Mouse (Mus musculus) hindbrain, embryonic 16.5 days (tissue): ENCODE results near the gene Slc7a6os. TPM values are rescaled to one million over a fixed set of nuclear protein-coding genes. Genes with fewer than 3 reads are reported as not detected.

Source experiments
- ATAC-seq: fragments of 200-750 bp; cut with Nextera tagmentation; 2 replicates; pipeline ENCODE4 v1.8.0; 2017; ENCODE audit warnings: moderate TSS enrichment, moderate library complexity
- H3K27ac ChIP-seq: fragments of 300-500 bp; sonication (generic); 2 replicates; pipeline ENCODE4 v1.5.1; 2014; ENCODE audit warnings: low read depth, mild to moderate bottlenecking, control low read depth, low read length, moderate library complexity
- H3K27me3 ChIP-seq: fragments of 300-500 bp; sonication (generic); replicated peaks from 2 replicates; pipeline ENCODE4 v1.6.1; 2014; ENCODE audit warnings: low read length; ENCODE audit not compliant: control insufficient read depth, insufficient read depth
- H3K36me3 ChIP-seq: fragments of 300-500 bp; sonication (generic); 2 replicates; pipeline ENCODE4 v1.6.1; 2014; ENCODE audit warnings: mild to moderate bottlenecking, low read length, moderate library complexity, mixed read lengths; ENCODE audit not compliant: control insufficient read depth, insufficient read depth
- H3K4me1 ChIP-seq: fragments of 300-500 bp; sonication (generic); 2 replicates; pipeline ENCODE4 v1.6.1; 2014; ENCODE audit warnings: low read depth, low read length; ENCODE audit not compliant: control insufficient read depth, insufficient read depth
- H3K4me2 ChIP-seq: fragments of 300-500 bp; sonication (generic); 2 replicates; pipeline ENCODE4 v1.6.1; 2014; ENCODE audit warnings: mild to moderate bottlenecking, low read length, control low read depth, moderate library complexity
- H3K4me3 ChIP-seq: fragments of 300-500 bp; sonication (generic); 2 replicates; pipeline ENCODE4 v1.5.1; 2014; ENCODE audit warnings: mild to moderate bottlenecking, low read length, control low read depth, moderate library complexity
- H3K9ac ChIP-seq: fragments of 300-500 bp; sonication (generic); 2 replicates; pipeline ENCODE4 v1.6.1; 2014; ENCODE audit warnings: low read depth, mild to moderate bottlenecking, control low read depth, low read length, moderate library complexity
- H3K9me3 ChIP-seq: fragments of 300-500 bp; sonication (generic); 2 replicates; pipeline ENCODE4 v1.6.1; 2014; ENCODE audit warnings: mild to moderate bottlenecking, low read length, moderate library complexity; ENCODE audit not compliant: control insufficient read depth
- WGBS: fragments of 180-500 bp; shearing (Covaris S2); extraction: QIAGEN DNeasy Blood & Tissue Kit; methylation state at CpG from one replicate; pipeline ENCODE4 v1.1.7; 2014; 5-methylcytosine and 5-hydroxymethylcytosine counted together
- polyA plus RNA-seq: library from polyadenylated mRNA; unstranded; fragments of >200 nt; fragmentation: Nextera tagmentation; extraction: Ambion mirVana; gene quantifications from 2 replicates; pipeline ENCODE4 v1.2.1, GENCODE M21; 2015

Slc7a6os gene
- polyA plus RNA-seq, 1 experiment from 2014 or later = 29.9 TPM

- peaks cover 15% of the 10 kb centered on the region for H3K4me1 ChIP-seq
- peak within 1 kb of the TSS; percentile 98 for H3K4me2 ChIP-seq
- WGBS = under 1% methylated on average over 44 of the region's 59 CpGs
- no peaks in the 10 kb centered on the region for H3K9me3 ChIP-seq
- H3K4me3 ChIP-seq = peak within 1 kb of the TSS; percentile 87
- no peaks in the 10 kb centered on the region for H3K27me3 ChIP-seq
- peaks cover 7% of the 10 kb centered on the region for H3K36me3 ChIP-seq
- peak within 1 kb of the TSS; percentile 91 for H3K9ac ChIP-seq
- peak within 1 kb of the TSS; percentile 90 for H3K27ac ChIP-seq
- peak; percentile 91 for ATAC-seq
These were observed 42.2 kb downstream of the Slc7a6os start, which contains the start of gene Slc7a6 for GRCm38 (mm10) chr8:106168356-106169016. Gene Slc7a6, plus strand, starts transcription at chr8:106168857.

GRCm38 (mm10) chr8:106165460-106165859 lies 45.3 kb downstream of the Slc7a6os start:
- Histone ChIP-seq H3K27ac (no peak overlapping the region), H3K9me3 (no peaks in the 10 kb centered on the region), H3K27me3 (no peaks in the 10 kb centered on the region), H3K9ac (no peak overlapping the region), H3K36me3 (peaks cover 25% of the 10 kb centered on the region), H3K4me3 (no peak overlapping the region), H3K4me1 (peaks cover 15% of the 10 kb centered on the region), H3K4me2 (no peak overlapping the region)
- 48% methylated on average over 4 of the region's 4 CpGs for WGBS
- no peak for ATAC-seq

GRCm38 (mm10) chr8:106163251-106163650 lies 47.5 kb downstream of the Slc7a6os start:
- no peaks in the 10 kb centered on the region for H3K9me3 ChIP-seq
- H3K27ac ChIP-seq = no peak overlapping the region
- H3K4me1 ChIP-seq = peaks cover 5% of the 10 kb centered on the region; the same call in 1 of the 2 replicates
- peaks cover 25% of the 10 kb centered on the region for H3K36me3 ChIP-seq
- no peak overlapping the region for H3K4me3 ChIP-seq
- no peak overlapping the region for H3K4me2 ChIP-seq
- ATAC-seq = no peak
- 92% methylated on average over 9 of the region's 9 CpGs for WGBS
- no peak overlapping the region for H3K9ac ChIP-seq
- no peaks in the 10 kb centered on the region for H3K27me3 ChIP-seq

GRCm38 (mm10) chr8:106159876-106160275 lies 50.9 kb downstream of the Slc7a6os start:
- H3K4me3 ChIP-seq = no peak overlapping the region
- H3K9me3 ChIP-seq = no peaks in the 10 kb centered on the region
- ATAC-seq = no peak
- no peak overlapping the region for H3K27ac ChIP-seq
- H3K27me3 ChIP-seq = no peaks in the 10 kb centered on the region
- 90% methylated on average over 6 of the region's 6 CpGs for WGBS
- H3K9ac ChIP-seq = no peak overlapping the region
- peaks cover 25% of the 10 kb centered on the region for H3K36me3 ChIP-seq
- H3K4me1 ChIP-seq = no peaks in the 10 kb centered on the region
- H3K4me2 ChIP-seq = no peak overlapping the region

- Histone ChIP-seq H3K36me3 (peaks cover 18% of the 10 kb centered on the region), H3K27me3 (no peaks in the 10 kb centered on the region), H3K4me1 (no peaks in the 10 kb centered on the region), H3K27ac (no peak overlapping the region), H3K4me2 (no peak overlapping the region), H3K9ac (no peak overlapping the region), H3K4me3 (no peak overlapping the region), H3K9me3 (no peaks in the 10 kb centered on the region)
- WGBS = 89% methylated on average over 10 of the region's 10 CpGs
- ATAC-seq = no peak
These were observed 52.4 kb downstream of the Slc7a6os start for GRCm38 (mm10) chr8:106158381-106158780.

- Histone ChIP-seq H3K9me3 (no peaks in the 10 kb centered on the region), H3K36me3 (peaks cover 14% of the 10 kb centered on the region), H3K27me3 (no peaks in the 10 kb centered on the region), H3K9ac (no peak overlapping the region), H3K4me2 (no peak overlapping the region), H3K4me3 (no peak overlapping the region), H3K27ac (no peak overlapping the region), H3K4me1 (no peaks in the 10 kb centered on the region)
- no peak for ATAC-seq
- WGBS = 97% methylated on average over 1 of the region's 1 CpGs
These were observed 53.3 kb downstream of the Slc7a6os start for GRCm38 (mm10) chr8:106157419-106157818.

- 85% methylated on average over 4 of the region's 4 CpGs for WGBS
- Histone ChIP-seq H3K27ac (no peak overlapping the region), H3K9me3 (no peaks in the 10 kb centered on the region), H3K27me3 (no peaks in the 10 kb centered on the region), H3K9ac (no peak overlapping the region), H3K4me2 (no peak overlapping the region), H3K4me1 (peaks cover 7% of the 10 kb centered on the region), H3K4me3 (no peak overlapping the region), H3K36me3 (no peaks in the 10 kb centered on the region)
- ATAC-seq = no peak
These were observed 57.9 kb downstream of the Slc7a6os start for GRCm38 (mm10) chr8:106152876-106153275.

GRCm38 (mm10) chr8:106151041-106151440 lies 59.7 kb downstream of the Slc7a6os start:
- Histone ChIP-seq H3K9me3 (no peaks in the 10 kb centered on the region), H3K9ac (peak overlapping the region; percentile 87), H3K36me3 (no peaks in the 10 kb centered on the region), H3K4me1 (peaks cover 7% of the 10 kb centered on the region), H3K27ac (no peak overlapping the region), H3K4me3 (peak overlapping the region; percentile 78), H3K27me3 (no peaks in the 10 kb centered on the region), H3K4me2 (peak overlapping the region; percentile 72)
- 73% methylated on average over 9 of the region's 9 CpGs for WGBS
- no peak for ATAC-seq
